Mouse (Mus musculus): ENCODE data around the gene Pxk.

- TF ChIP-seq POLR2A (IDR thresholded peaks at IDR 0.05; ENCODE audit: borderline replicate concordance, control insufficient read depth, low read depth, low read length) (no peak), CTCF (IDR thresholded peaks at IDR 0.05; ENCODE audit: control insufficient read depth, insufficient read depth, low read length) (no peak)
These were observed 47.9 kb downstream of the Pxk start for GRCm38 (mm10) chr14:8145594-8146558.
